8 mouse cellular contexts compared by ENCODE assay signal in genomic region chr2:83724827-83725730, GRCm38 (mm10). TPM values are rescaled to one million over a fixed set of nuclear protein-coding genes. Genes with fewer than 3 reads are reported as not detected.
DNase-seq lines count a peak whose midpoint lies in the region; ATAC-seq and TF ChIP-seq lines count a peak whose summit lies in the region.

No protein-coding gene starts in this region.

- no peaks in the 10 kb centered on the region for H3K4me1 ChIP-seq in hindbrain, postnatal 0 days (ENCODE audit: insufficient read depth, low read length)
- H3K4me1 ChIP-seq in limb, embryonic 15.5 days = peaks cover 19% of the 10 kb centered on the region; the same call in 1 of the 2 replicates
- H3K4me1 ChIP-seq in midbrain, embryonic 15.5 days = peaks cover 20% of the 10 kb centered on the region
- peaks cover 14% of the 10 kb centered on the region; the same call in 1 of the 2 replicates for H3K4me1 ChIP-seq in stomach, embryonic 14.5 days (ENCODE audit: control insufficient read depth, insufficient read depth, low read length)

- peak overlapping the region; percentile 85 for H3K27ac ChIP-seq in hindbrain, postnatal 0 days
- peak overlapping the region; percentile 96 for H3K27ac ChIP-seq in limb, embryonic 15.5 days
- H3K27ac ChIP-seq in midbrain, embryonic 15.5 days = peak overlapping the region; percentile 79
- peak overlapping the region; percentile 97 for H3K27ac ChIP-seq in stomach, embryonic 14.5 days (ENCODE audit: low read length)

- H3K9ac ChIP-seq in hindbrain, postnatal 0 days (replicated peaks; ENCODE audit: low read length) = peak overlapping the region; percentile 72
- H3K9ac ChIP-seq in limb, embryonic 15.5 days = peak overlapping the region; percentile 88
- peak overlapping the region; percentile 56 for H3K9ac ChIP-seq in midbrain, embryonic 15.5 days
- peak overlapping the region; percentile 86 for H3K9ac ChIP-seq in stomach, embryonic 14.5 days (replicated peaks; ENCODE audit: low read depth, low read length)

- no peaks in the 10 kb centered on the region for H3K36me3 ChIP-seq in hindbrain, postnatal 0 days (ENCODE audit: insufficient read depth, low read length)
- H3K36me3 ChIP-seq in limb, embryonic 15.5 days = no peaks in the 10 kb centered on the region
- no peaks in the 10 kb centered on the region for H3K36me3 ChIP-seq in midbrain, embryonic 15.5 days (replicated peaks)
- H3K36me3 ChIP-seq in stomach, embryonic 14.5 days (ENCODE audit: control insufficient read depth, insufficient read depth, low read length) = no peaks in the 10 kb centered on the region

- no peak for TF ChIP-seq CTCF in hindbrain, postnatal 0 days (IDR thresholded peaks at IDR 0.05; ENCODE audit: low read depth)

- H3K27me3 ChIP-seq in hindbrain, postnatal 0 days (ENCODE audit: insufficient read depth, low read length) = no peaks in the 10 kb centered on the region
- H3K27me3 ChIP-seq in limb, embryonic 15.5 days = no peaks in the 10 kb centered on the region
- H3K27me3 ChIP-seq in midbrain, embryonic 15.5 days (replicated peaks) = no peaks in the 10 kb centered on the region
- H3K27me3 ChIP-seq in stomach, embryonic 14.5 days (ENCODE audit: control insufficient read depth, insufficient read depth, low read length) = no peaks in the 10 kb centered on the region

- no peaks in the 10 kb centered on the region for H3K9me3 ChIP-seq in hindbrain, postnatal 0 days (ENCODE audit: low read length)
- no peaks in the 10 kb centered on the region for H3K9me3 ChIP-seq in limb, embryonic 15.5 days
- H3K9me3 ChIP-seq in midbrain, embryonic 15.5 days = no peaks in the 10 kb centered on the region
- no peaks in the 10 kb centered on the region for H3K9me3 ChIP-seq in stomach, embryonic 14.5 days (ENCODE audit: control insufficient read depth, low read depth, low read length)

- 3% methylated on average over 43 of the region's 44 CpGs for WGBS in hindbrain, postnatal 0 days
- WGBS in limb, embryonic 15.5 days = 3% methylated on average over 44 of the region's 44 CpGs
- 2% methylated on average over 43 of the region's 44 CpGs for WGBS in midbrain, embryonic 15.5 days
- 4% methylated on average over 39 of the region's 44 CpGs for WGBS in stomach, embryonic 14.5 days

- peak overlapping the region; percentile 82 for H3K4me2 ChIP-seq in hindbrain, postnatal 0 days (ENCODE audit: low read depth, low read length)
- peak overlapping the region; percentile 68 for H3K4me2 ChIP-seq in limb, embryonic 15.5 days
- peak overlapping the region; percentile 98 for H3K4me2 ChIP-seq in midbrain, embryonic 15.5 days
- peak overlapping the region; percentile 58 for H3K4me2 ChIP-seq in stomach, embryonic 14.5 days (replicated peaks; ENCODE audit: low read depth, low read length)

- H3K4me3 ChIP-seq in hindbrain, postnatal 0 days (ENCODE audit: low read length) = peak overlapping the region; percentile 83
- H3K4me3 ChIP-seq in limb, embryonic 15.5 days = peak overlapping the region; percentile 84
- H3K4me3 ChIP-seq in midbrain, embryonic 15.5 days = peak overlapping the region; percentile 88
- H3K4me3 ChIP-seq in stomach, embryonic 14.5 days (ENCODE audit: low read depth, low read length) = peak overlapping the region; percentile 89

- no peak for DNase-seq in frontal cortex, adult 2 months (ENCODE audit: extremely low spot score in 1 of 2, low spot score in 1 of 2)
- DNase-seq in cerebellum, adult 9-10 months = peak; percentile 43
- peak; percentile 25 to 29 for DNase-seq in gastrocnemius, adult 8-10 months (ENCODE audit: low spot score in 2 of 2)
- peak; percentile 41 for DNase-seq in hindbrain, postnatal 0 days (ENCODE audit: low spot score)

- ATAC-seq in frontal cortex, adult (ENCODE audit: low TSS enrichment) = peak; percentile 10; the same call in 1 of the 2 replicates
- ATAC-seq in hindbrain, postnatal 0 days = peak; percentile 50
- ATAC-seq in limb, embryonic 15.5 days (ENCODE audit: insufficient number of reproducible peaks, low FRiP score, low TSS enrichment, low read depth) = peak; percentile 59; the same call in 1 of the 2 replicates
- ATAC-seq in midbrain, embryonic 15.5 days (replicated peaks) = peak; percentile 76
- peak; percentile 54 for ATAC-seq in stomach, embryonic 14.5 days (ENCODE audit: insufficient number of reproducible peaks, insufficient read depth, low FRiP score, low read depth)

RNA-seq across cellular contexts. Expression of gene Itgav, which starts 0.9 kb away (rescaled TPM):
- polyA plus RNA-seq in frontal cortex, adult 2 months (2012; rRNA removed) = 88.1 and 97.6 TPM in 2 replicates
- 10 to 100 TPM; 39.5 to 53.4 (median 47.1) TPM for total RNA-seq in gastrocnemius, adult 8-10 months (2022)
- 47.4 and 54.0 TPM in 2 replicates for total RNA-seq in hindbrain, postnatal 0 days (2014; rRNA removed)
- 30.8 and 39.4 TPM in 2 replicates for polyA plus RNA-seq in hindbrain, postnatal 0 days (2015; fragmentation: Nextera tagmentation; extraction: Ambion mirVana)
- 62.8 and 70.7 TPM in 2 replicates for polyA plus RNA-seq in limb, embryonic 15.5 days (2015; fragmentation: Nextera tagmentation; extraction: Ambion mirVana)
- 16.1 and 16.9 TPM in 2 replicates for polyA plus RNA-seq in midbrain, embryonic 15.5 days (2015; fragmentation: Nextera tagmentation; extraction: Ambion mirVana)
- polyA plus RNA-seq in stomach, embryonic 14.5 days (2014; fragmentation: Nextera tagmentation; extraction: Ambion mirVana) = 96.2 and 106 TPM in 2 replicates

Comparison
In these comparisons a context has a peak if more than half of its experiments do, and no peak if none do; other contexts are left out.
1. ATAC-seq: peak in every context shown above with its lines; median percentile 76 in midbrain, embryonic 15.5 days; 59 in limb, embryonic 15.5 days; 54 in stomach, embryonic 14.5 days; 50 in hindbrain, postnatal 0 days; 10 in frontal cortex, adult.
2. DNase-seq: peak in cerebellum, adult 9-10 months (single experiment), gastrocnemius, adult 8-10 months (2 of 2) and hindbrain, postnatal 0 days (single experiment); none in frontal cortex, adult 2 months (0 of 2).
3. Peak in every context shown above with its lines, with median percentiles within 50 percentile points of each other: H3K27ac ChIP-seq, H3K4me2 ChIP-seq, H3K4me3 ChIP-seq and H3K9ac ChIP-seq.